Mouse (Mus musculus): ENCODE results near the gene Ptgfr. TPM values are rescaled to one million over a fixed set of nuclear protein-coding genes. Genes with fewer than 3 reads are reported as not detected.

Gene Ptgfr
- total RNA-seq, 2 experiments from 2014 or later: 0.76 TPM; not detected in 1

- ATAC-seq (replicated peaks; ENCODE audit: low FRiP score, poor library complexity, severe bottlenecking): no peak
These were observed 87.7 kb downstream of the Ptgfr start, which contains the start of gene Ifi44 for GRCm38 (mm10) chr3:151749737-151750136. Gene Ifi44 (minus strand): TSS chr3:151749960.

GRCm38 (mm10) chr3:151748514-151748913 is 88.9 kb downstream of the Ptgfr start:
- no peak for ATAC-seq (replicated peaks; ENCODE audit: low FRiP score, poor library complexity, severe bottlenecking)

Other genes with a start within 250 kb of the Ptgfr start
- gene Ifi44, start 87.7 kb downstream of the Ptgfr start, total RNA-seq (2015; ENCODE audit: low replicate concordance): not detected in 2 replicates
- gene Ifi44, start 87.7 kb downstream of the Ptgfr start, total RNA-seq (2017; ENCODE audit: low replicate concordance): not detected in 2 replicates
- not detected in 2 replicates for gene Ifi44l, start 74.7 kb downstream of the Ptgfr start, total RNA-seq (2015; ENCODE audit: low replicate concordance)
- gene Ifi44l, start 74.7 kb downstream of the Ptgfr start, total RNA-seq (2017; ENCODE audit: low replicate concordance): not detected in 2 replicates

All from erythroid progenitor cell, adult 5-6 weeks (primary cell).